Mouse (Mus musculus) left cerebral cortex, adult 2 months (tissue): ENCODE results near the gene Crybb1. TPM values are rescaled to one million over a fixed set of nuclear protein-coding genes. Genes with fewer than 3 reads are reported as not detected.

Experiments used
- DNase-seq, 2 experiments: peaks; one replicate each; pipeline ENCODE4 v3.0.0; 2021 to 2022; ENCODE audit warnings: low spot score in 2 of 2, mixed read lengths in 1 of 2; ENCODE audit errors: extremely low spot score in 1 of 2
- H3K27ac ChIP-seq: fragments of 200-600 bp; 2 replicates; pipeline ENCODE4 v1.8.1; 2022
- H3K4me3 ChIP-seq: fragments of 200-600 bp; 2 replicates; pipeline ENCODE4 v1.8.1; 2022
- CTCF ChIP-seq: fragments of 200-600 bp; IDR thresholded peaks from 2 replicates; pipeline ENCODE4 v1.8.1; 2022; ENCODE audit warnings: antibody characterized with exemption, mild to moderate bottlenecking, moderate library complexity
- intact Hi-C: fragments of 180-260 bp; cut with DNase I; formaldehyde crosslinking; loops from one replicate; pipeline ENCODE4 v1.15.1; 2025
- total RNA-seq, 2 experiments: library from RNA; stranded (reverse); gene quantifications; 2 replicates each; pipeline ENCODE4 v1.2.3; 2021

Gene Crybb1
- total RNA-seq, 2 experiments from 2014 or later = 6.9 to 7.4 TPM

GRCm38 (mm10) chr5:112289819-112290535 lies 34.4 kb downstream of the Crybb1 start:
- TF ChIP-seq CTCF = no peak
- Histone ChIP-seq H3K27ac (no peak overlapping the region), H3K4me3 (no peak overlapping the region)
- intact Hi-C loops = no loop called here
- no peak for DNase-seq

DNA sequence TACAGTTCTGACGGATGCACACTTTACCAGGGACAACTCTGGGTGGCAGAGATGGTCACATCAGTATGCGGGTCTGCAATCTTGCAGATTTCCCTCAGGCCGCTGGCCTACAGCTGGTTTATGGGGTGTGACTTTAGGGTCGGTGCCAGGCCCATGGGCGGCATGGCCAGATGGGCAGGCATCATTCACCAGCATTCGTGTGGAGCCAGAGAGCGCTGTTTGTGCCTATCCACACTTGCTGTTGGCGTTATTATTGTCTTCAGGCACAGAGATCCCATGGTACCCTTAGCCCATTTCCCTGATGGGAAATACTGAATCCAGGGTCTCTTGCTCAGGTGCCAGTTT lies 34.9 kb downstream of the Crybb1 start:
- no peak overlapping the region for H3K4me3 ChIP-seq
- DNase-seq = no peak
- intact Hi-C loops = no loop called here
- TF ChIP-seq CTCF = no peak
- H3K27ac ChIP-seq = no peak overlapping the region

DNA sequence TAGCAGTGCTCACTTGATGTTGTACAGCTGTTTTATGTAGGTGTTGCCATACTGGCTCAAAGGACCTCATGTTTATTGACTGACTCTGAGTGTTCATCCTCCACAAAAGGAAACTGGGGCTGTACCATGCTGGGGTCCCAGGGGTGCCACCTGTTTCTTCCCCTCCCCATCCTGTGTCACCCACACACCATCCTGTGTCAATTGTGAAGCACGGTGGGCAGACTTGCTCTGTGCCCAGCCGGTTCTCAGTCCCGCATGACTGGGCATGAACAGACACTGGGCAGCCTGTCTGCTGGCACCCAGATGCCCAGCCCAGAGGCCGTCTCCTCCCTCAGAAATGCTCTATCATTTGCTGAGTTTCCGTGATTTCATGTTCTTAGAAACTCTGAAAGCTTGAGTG lies 36.3 kb downstream of the Crybb1 start:
- H3K4me3 ChIP-seq = no peak overlapping the region
- intact Hi-C loops = no loop called here
- no peak for TF ChIP-seq CTCF
- no peak overlapping the region for H3K27ac ChIP-seq
- DNase-seq = no peak

GRCm38 (mm10) chr5:112292343-112292980 lies 36.8 kb downstream of the Crybb1 start:
- intact Hi-C loops = no loop called here
- Histone ChIP-seq H3K27ac (no peak overlapping the region), H3K4me3 (no peak overlapping the region)
- DNase-seq = no peak
- TF ChIP-seq CTCF = no peak

DNA sequence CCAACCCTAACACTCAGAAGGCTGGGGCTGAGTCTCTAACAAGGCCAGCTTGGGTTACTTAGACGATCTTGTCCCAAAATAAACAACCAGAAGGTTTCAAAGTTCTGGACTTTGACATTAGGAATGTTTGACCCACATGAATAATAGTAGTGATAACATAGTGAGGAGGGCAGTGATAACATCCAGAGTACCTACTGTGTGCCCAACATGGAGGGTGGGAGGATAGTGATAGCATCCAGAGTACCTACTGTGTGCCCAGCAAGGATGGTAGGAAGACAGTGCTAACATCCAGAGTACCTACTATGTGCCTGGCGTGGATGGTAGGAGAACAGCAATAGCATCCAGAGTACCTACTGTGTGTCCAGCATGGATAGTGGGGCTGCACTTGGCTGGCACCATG lies 38.2 kb downstream of the Crybb1 start:
- no peak overlapping the region for H3K27ac ChIP-seq
- intact Hi-C loops = no loop called here
- no peak overlapping the region for H3K4me3 ChIP-seq
- DNase-seq = no peak
- no peak for TF ChIP-seq CTCF

GRCm38 (mm10) chr5:112294696-112295095 lies 39.1 kb downstream of the Crybb1 start:
- intact Hi-C loops = no loop called here
- TF ChIP-seq CTCF = no peak
- Histone ChIP-seq H3K27ac (no peak overlapping the region), H3K4me3 (no peak overlapping the region)
- no peak for DNase-seq

DNA sequence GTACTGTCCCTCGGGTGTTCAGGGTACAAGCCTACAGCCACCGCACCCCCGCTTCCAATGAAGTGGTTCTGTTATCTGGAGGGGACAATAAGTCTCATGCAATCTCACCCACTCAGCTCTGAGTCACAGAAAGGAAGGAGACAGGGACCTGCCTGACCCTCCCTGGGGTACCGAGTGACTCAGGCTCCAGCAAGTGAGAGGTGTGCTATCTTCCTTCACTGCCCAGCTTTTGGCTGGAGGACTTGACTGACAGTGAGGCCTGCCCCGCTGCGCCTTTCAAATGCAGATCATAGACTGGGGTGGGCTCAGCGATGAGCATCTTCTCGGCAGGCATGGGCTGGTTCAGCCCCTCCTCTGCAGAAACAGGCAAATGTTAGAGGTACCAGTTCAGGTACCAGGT lies 39.5 kb downstream of the Crybb1 start:
- TF ChIP-seq CTCF = no peak
- intact Hi-C loops = no loop called here
- no peak for DNase-seq
- no peak overlapping the region for H3K4me3 ChIP-seq
- no peak overlapping the region for H3K27ac ChIP-seq

DNA sequence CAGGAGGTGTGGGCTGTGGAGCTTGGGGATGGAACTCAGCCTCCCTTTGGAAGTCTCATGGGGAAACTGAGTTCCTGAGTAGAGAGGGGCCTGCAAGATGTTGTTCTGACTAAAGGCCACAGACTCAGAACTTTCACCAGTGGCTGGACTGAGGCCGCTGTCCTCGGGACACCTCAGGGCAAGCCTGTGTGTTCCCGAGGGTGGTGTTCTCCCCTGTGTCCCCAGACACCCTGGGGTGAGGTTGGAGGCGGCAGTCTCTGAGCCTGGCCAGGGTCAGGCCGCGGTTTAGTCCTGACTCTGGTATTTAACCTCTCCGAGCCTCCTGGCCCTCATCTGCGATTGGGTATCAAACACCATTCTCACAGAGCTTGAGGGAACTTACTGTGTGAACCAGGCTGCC lies 39.9 kb downstream of the Crybb1 start:
- no peak overlapping the region for H3K27ac ChIP-seq
- no peak for TF ChIP-seq CTCF
- no peak for DNase-seq
- intact Hi-C loops = no loop called here
- H3K4me3 ChIP-seq = no peak overlapping the region

DNA sequence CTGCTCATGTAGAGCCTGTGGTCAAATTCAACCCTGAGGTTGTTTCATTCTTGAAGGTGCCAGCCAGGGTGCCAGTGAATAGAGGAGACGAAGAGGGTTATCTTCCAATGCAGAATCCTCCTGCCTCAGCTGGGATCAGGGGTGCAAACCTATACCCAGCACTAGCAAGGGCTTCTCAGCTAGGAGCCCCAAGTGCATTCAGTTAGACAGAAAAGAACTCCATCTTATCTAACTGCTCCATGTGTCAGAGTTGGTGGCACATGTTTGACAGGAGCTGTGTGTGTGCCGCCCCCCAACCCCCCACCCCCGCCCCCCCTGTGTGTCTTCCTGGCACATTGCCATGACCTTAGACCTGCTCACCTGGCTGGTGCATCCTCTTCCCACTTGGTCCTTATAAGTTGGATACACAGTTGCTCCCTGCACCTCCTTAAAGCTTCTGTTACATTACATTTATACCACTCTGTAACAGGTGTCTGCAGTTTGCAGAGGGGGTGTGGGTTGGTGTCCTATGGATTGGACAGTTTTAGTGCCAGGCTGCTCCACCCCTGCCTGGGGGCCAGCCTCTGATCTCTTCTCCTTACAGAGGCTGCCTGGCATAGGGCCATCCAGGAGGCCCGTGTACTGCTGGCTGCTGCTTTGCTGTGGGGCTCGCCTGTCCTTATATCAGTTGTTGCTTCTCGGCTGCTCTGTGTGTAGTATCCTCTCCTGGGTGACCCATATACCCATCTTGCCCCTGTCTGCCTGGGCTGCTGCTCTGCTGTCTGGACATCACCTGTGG lies 41.0 kb downstream of the Crybb1 start:
- TF ChIP-seq CTCF = no peak
- no peak for DNase-seq
- intact Hi-C loops = no loop called here
- Histone ChIP-seq H3K4me3 (no peak overlapping the region), H3K27ac (peak overlapping the region; percentile 32; the same call in 1 of the 2 replicates)

- no peak for DNase-seq
- Histone ChIP-seq H3K4me3 (no peak overlapping the region), H3K27ac (peak overlapping the region; percentile 32)
- intact Hi-C loops = no loop called here
- TF ChIP-seq CTCF = no peak
Observed at GRCm38 (mm10) chr5:112297257-112297656, 41.6 kb downstream of the Crybb1 start.

DNA sequence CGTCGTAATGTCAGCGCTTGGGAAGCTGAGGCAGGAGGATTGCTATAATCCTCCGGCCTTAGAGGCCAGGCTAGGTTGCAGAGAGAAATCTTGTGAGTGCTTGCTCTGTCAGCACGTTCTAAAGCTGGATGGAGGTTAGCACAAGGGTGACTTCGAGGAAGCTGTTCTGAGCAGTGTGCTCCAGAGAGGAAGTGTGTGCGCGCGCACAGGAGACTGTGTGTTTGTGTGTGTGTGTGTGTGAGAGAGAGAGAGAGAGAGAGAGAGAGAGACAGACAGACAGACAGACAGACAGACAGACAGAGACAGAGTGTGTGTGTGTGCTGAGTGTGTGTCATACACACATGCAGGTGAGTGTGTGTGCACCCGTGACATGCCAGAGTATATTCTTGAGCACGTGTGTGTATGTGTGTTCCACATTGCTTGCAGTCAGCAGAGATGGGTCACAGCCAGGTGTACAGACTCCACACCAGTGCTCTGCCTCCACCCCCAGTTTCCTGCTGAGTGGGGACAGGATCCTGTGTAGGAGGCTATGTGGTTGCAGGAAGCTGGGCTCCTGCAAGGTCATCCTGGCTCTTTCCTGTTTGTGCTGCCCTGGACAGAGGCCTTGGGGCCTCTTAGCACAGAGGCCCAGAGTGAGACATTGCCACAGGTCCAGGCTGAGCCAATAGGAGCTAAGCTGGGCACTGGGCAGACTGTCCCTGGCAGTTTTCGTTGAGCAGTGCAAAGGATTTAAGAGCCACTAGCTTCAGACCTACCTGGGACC lies 42.8 kb downstream of the Crybb1 start:
- intact Hi-C loops = no loop called here
- H3K4me3 ChIP-seq = no peak overlapping the region
- H3K27ac ChIP-seq = peak overlapping the region; percentile 3; the same call in 1 of the 2 replicates
- TF ChIP-seq CTCF = no peak
- no peak for DNase-seq

GRCm38 (mm10) chr5:112299399-112299798 lies 43.8 kb downstream of the Crybb1 start:
- DNase-seq = no peak
- no peak overlapping the region for H3K27ac ChIP-seq
- intact Hi-C loops = no loop called here
- no peak for TF ChIP-seq CTCF
- H3K4me3 ChIP-seq = no peak overlapping the region
